Mouse (Mus musculus): ENCODE results near the gene Klc2.
A peak's percentile ranks its signal among the peaks of the same experiment; 100 is the strongest.
"Not testable (repeated sequence)": the region's sequence is repeated elsewhere in the genome, so short reads cannot be mapped to it uniquely, and the experiment has no call there.

Gene Klc2

DNA sequence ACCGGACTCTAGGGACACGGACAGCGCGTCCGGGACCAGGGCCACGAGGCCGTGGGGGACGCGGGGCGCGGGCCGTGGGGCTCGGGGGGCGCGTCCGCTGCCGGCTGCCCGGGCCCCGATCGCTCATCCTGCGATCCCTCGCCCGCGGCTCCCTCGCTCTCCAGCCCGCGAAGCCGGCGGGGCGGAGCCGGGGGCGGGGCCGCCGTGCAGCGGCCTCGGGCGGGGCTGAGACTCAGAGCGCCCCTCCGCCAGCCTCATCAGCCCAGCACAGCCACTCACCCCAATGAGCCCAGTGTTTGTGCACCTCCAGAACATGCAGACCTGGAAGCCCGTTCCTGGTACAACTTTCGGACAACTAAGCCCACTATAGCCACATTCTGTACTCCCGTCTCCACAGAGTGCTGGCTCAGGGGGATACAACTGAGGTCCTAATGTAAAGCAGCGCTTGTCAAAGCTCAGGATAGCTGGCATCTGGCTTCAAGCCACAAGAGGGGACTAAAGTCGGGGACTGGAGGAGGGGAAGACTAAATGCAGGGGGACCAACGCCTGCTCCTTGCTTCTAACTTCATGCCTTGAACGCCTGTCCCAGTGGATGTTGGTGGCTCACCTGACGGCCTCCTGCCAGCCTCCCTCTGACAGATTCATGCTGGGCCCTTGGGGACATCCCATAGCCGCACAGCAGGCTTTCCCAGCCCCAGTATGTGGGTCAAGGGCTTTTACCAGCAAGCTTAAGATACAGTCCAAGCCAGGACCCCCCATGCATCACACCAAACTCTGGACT is 19.8 kb downstream of the Klc2 start, which contains the start of gene Cnih2:
Gene Cnih2 (minus strand): TSS at position 159 of the 781 bp plus-strand sequence.
- DNase-seq = no peak

- no peak for DNase-seq
These were observed 20.6 kb downstream of the Klc2 start for GRCm38 (mm10) chr19:5097521-5098362.

DNA sequence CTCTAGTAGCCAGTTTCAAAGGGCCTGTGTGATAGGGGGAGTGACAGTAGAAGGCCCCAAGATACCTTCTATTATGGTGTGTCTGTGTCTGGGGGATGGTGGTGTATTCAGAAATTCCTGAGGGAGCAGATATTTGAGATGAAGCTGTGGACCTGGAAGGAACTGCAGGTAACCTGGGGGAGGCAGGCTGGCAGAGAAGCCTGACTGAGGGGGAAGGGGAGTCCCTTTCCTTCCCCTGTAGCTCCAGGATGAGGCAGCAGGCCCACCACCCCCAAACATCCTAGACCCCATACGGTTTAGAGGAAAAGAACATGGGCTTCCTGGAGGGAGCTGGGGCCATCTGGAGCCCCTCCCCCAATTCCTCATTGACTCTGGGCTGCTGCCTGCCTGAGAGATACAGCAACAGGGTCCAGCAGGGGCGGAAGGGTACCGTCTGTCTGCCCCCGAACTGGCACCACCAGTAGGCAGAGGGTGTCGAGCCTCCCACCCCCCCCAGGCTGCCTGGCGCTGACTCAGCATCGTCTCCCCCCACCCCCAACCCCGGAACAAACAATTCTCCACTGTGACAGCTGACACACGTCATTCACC is 22.4 kb downstream of the Klc2 start:
- no peak for DNase-seq

- DNase-seq = no peak
These were observed 23.5 kb downstream of the Klc2 start for GRCm38 (mm10) chr19:5094746-5095417.

- peak; percentile 94 for DNase-seq
These were observed 24.1 kb downstream of the Klc2 start for GRCm38 (mm10) chr19:5094243-5094632.

- DNase-seq = no peak
These were observed 24.7 kb downstream of the Klc2 start for GRCm38 (mm10) chr19:5093481-5094242.

DNA sequence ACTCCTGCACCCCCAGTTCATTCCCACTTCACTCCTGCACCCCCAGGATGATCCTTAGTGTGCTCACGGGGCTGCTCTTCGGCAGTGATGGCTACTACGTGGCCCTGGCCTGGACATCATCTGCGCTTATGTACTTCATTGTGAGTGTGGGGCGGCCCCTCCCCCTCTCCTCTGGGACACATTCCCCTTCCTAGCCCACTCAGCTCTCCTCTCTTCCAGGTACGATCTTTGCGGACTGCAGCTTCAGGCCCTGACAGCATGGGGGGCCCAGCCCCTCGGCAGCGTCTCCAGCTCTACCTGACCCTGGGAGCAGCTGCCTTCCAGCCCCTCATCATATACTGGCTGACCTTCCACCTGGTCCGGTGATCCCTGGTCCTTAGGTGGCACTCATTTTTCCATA is 26.3 kb downstream of the Klc2 start:
- no peak for DNase-seq

GRCm38 (mm10) chr19:5089324-5089723 is 29.0 kb downstream of the Klc2 start:
- no peak for DNase-seq

DNA sequence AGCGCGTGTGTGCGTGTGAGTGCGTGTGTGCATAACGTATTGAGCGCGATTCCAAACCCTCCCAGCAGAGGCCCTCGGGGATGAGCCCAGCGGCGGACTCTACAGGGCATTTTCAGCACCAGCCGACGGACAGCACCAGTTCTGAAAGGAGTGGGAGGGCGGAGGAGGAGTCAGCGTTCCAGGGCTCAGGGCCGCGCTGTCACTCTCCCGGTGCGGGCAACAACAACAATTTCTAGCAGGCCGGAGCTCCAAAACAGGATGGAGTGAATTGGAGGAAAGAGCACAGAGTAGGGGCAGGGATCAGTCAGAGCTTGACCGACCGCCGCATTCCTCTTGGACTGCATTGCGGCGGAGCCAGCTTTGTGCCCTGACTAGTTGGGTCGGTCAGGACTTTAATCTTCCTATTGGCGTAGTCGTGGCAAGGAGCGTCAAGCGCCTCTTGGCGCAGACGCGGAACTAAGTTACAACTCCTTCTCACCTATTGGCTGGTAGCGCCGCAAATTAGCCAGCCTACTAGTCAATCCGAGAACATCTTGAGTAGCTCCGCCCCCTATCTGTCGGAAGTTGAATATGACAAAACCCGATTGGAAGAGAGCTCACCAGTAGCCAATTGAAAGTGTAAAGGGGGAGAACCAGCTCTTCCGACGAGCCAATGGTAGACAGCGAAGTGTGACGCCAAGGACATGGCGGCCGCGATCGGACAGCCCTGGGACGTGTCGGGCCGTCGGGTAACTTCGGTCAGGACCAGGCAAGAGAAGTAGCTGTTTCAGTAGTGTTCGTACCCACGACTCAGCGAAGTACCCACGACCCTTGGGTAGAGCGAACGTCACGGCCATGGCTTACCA is 30.3 kb downstream of the Klc2 start, which contains the start of gene Yif1a:
Gene Yif1a (plus strand): TSS at position 655 of the 845 bp plus-strand sequence.
- DNase-seq = peak; percentile 99

GRCm38 (mm10) chr19:5086533-5086932 is 31.8 kb downstream of the Klc2 start:
- DNase-seq = not testable (repeated sequence)

DNA sequence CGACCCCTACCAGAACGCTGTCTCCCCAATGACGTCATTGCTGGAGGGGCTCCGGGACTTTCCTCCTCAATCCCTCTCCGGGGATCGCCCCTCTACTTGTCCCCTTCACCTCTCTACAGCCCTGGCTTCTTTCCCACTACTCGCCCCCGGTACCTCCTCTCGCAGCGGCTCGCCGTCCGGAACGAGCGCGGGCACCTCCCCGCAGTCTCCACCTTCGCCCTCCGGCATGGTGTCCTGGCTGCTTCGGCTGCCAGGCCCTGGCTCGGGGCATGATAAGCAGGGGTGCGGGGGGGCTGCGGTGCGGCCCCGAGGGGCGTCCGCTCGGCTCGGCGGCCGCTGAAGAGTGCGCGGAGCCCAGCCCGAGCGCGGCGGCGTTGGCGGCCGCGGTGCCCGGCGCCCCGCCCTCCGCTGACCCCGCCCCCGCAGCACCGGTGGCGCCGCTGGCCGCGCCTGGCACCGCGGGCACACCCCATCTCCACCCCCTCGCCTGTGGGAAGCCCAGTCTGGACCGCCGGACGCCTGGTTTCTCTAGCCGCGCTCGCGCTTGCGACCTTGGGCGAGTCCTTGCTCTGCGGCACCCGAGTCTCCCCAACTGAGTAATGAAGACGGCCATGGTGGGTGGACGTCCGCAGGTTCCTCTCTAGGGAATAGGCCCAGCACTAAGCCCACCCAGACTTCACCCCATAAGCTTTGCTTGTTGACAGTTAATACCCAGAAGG is 33.1 kb downstream of the Klc2 start, which contains the start of gene Tmem151a:
Gene Tmem151a (minus strand): TSS at position 387 of the 719 bp plus-strand sequence.
- DNase-seq = peak; percentile 56

DNA sequence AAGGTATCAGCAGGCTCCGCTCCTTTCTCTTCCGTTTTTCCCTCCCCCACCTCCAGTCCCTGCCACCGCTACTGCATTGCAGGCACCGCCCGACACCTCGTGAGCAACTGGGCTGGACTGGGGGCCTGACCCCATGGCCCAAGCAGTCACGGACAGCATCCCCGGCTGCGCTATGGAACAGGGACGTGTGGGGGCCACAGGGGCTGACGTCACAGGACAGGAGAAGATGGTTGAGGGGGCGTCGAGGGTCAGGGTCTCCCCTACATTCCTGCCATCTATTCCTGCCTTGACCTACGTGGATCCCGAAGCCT is 33.6 kb downstream of the Klc2 start:
- no peak for DNase-seq

DNA sequence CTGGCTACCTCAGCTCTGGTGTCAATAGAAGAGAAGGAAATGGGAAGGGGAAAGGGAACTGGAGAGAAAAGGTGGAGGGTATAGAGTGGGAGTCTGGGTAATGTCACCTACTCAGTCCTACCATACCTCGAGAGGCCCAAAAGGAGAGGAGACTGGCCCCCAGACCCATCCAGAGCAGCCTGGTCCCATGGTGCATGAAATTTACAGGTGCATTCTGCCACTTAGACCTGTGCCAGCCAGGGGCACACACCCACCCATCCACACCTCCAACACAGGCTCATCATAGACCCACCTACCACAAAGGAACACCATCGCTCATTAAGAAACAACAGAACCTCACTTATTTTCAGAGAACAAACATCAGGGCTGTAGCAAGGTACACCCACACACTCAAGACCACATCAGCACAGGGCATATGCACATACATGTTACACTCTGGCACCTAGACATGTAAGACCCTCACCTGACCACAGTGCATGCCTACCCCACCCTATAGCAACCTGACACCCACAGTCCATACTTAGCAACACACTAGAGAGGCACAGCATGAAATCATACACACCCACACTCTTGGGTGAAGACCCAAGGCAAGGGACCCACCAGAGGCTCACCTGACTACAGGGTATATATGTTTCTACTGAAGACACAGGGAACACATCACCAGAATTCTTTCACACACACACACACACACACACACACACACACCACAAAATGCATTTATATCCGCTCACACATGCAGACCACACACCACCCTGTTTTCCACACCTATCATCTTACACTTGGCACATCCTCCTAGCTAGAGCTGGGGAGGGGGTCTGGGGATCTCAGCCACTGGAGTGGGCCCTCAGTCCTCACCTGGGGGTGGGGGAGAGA is 34.2 kb downstream of the Klc2 start:
- DNase-seq = no peak

DNA sequence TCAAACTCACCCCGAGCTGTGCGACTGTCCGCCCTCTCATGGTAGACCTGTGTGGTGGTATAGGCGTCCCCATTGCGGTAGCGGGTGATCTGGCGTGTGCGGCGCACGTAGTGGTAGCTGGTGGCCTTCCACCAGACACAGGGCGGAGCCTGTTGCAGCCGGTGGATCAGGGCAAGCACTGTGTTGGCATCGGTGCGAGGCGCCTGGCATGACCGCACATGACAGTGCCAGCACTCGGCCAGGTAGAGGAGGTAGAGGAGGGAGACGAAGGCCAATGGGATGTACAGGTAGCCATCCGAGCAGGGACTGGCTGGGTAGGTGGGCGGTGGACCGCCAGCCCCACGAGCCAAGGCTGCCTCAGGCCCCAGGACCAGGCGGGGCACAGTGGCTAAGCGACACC is 35.8 kb downstream of the Klc2 start:
- no peak for DNase-seq

DNA sequence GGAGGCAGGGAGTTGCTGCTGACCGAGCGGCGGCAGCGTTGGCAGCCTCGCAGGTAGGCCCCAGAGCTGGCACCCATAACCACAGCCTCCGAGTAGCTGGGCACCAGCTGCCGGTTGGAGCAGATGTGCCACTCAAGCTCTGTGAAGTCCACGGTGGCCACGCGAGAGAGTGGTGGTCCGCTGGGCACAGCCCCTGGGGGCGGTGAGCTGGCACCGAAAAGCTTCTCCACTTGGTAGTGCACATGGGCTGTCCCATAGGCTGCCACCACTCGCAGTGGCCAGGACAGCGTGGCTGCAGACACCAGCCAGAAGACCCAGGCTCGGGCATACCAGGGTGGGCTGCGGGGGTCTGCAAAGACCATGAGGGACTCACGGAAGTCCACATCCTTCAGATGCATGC is 36.4 kb downstream of the Klc2 start:
- DNase-seq = no peak

DNA sequence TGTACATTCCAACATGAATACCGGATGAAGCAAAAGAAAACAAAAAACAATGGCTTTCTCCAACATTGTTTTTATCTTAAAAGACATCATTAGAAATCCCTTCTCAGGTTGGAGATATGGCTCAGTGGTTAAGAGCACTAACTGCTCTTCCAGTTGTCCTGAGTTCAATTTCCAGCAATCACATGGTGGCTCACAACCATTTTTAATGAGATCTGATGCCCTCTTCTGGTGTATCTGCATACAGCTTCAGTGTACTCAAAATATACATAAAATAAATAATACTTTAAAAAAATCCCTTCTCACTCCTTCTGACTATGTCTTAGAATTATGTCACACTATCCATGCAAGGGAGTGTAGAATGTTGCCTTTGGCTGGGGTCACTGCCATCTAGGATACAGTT is 39.1 kb downstream of the Klc2 start:
- no peak for DNase-seq

- no peak for DNase-seq
These were observed 44.8 kb downstream of the Klc2 start for GRCm38 (mm10) chr19:5073518-5073917.

GRCm38 (mm10) chr19:5073028-5073427 is 45.3 kb downstream of the Klc2 start:
- DNase-seq = peak; percentile 59

DNA sequence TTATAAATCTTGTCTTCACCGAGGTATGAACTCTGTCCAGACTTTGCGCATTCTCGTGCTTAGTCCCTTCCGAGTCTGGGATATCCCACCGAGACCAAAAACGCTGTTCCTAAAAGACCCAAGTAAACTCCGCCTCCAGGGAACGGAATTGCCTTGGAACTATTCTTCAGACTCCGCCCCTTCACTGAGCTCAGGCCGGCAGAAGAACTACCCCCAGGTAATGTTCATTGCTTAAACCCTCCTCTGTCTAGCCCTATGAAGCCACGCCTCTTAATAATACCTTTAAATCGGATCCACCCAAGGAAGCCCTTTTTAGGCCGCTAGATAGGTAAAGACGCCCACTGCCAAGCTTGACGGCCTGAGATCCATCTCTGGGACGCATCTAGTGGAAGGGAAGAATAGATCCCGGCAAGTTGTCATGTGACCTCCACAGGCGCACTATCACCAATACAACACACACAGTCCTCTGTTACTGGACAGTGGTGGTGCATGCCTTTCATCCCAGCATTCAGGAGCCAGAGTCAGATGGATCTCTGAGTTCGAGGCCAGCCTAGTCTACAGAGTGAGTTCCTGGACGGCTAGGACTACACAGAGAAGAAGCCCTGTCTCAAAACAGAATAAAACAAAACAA is 45.9 kb downstream of the Klc2 start:
- DNase-seq = peak; percentile 42
